Mouse (Mus musculus): Measurements from ENCODE around the gene Tie1.
"Not testable (repeated sequence)": the region's sequence is repeated elsewhere in the genome, so short reads cannot be mapped to it uniquely, and the experiment has no call there.

DNA sequence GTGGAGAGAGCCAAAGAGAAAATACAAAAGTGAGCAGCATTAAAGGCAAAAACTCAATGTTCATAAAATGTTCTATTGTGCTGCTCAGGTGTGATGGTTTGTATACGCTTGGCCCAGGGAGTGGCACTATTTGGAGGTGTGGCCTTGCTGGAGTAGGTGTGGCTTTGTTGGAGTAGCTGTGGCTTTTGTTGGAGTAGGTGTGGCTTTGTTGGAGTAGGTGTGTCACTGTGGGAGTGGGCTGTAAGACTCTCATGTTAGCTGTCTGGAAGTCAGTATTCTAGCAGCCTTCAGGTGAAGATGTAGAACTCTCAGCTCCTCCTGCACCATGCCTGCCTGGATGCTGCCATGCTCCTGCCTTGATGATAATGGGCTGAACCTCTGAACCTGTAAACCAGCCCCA is 17.3 kb upstream of the Tie1 start:
- TF ChIP-seq CTCF, EP300 (IDR thresholded peaks at IDR 0.05; ENCODE audit: low read depth): not testable (repeated sequence)
